Mouse (Mus musculus) testis, adult 2 months (tissue): ENCODE measurements around the gene Nanos3. TPM values are rescaled to one million over a fixed set of nuclear protein-coding genes. Genes with fewer than 3 reads are reported as not detected.
A peak's percentile ranks its signal among the peaks of the same experiment; 100 is the strongest.

Experiments used
- H3K27ac ChIP-seq: fragments of 200-500 bp; 2 replicates; pipeline ENCODE4 v1.5.1; 2012; ENCODE audit warnings: low read depth, low read length; ENCODE audit not compliant: control insufficient read depth, insufficient read depth
- H3K27me3 ChIP-seq: fragments of 200-500 bp; 2 replicates; pipeline ENCODE4 v1.6.1; 2012; ENCODE audit warnings: mild to moderate bottlenecking, low read length, moderate library complexity; ENCODE audit not compliant: control insufficient read depth, insufficient read depth
- H3K36me3 ChIP-seq: fragments of 200-500 bp; 2 replicates; pipeline ENCODE4 v1.6.1; 2012; ENCODE audit warnings: mild to moderate bottlenecking, low read length; ENCODE audit not compliant: control insufficient read depth, insufficient read depth
- H3K4me1 ChIP-seq: fragments of 200-500 bp; 2 replicates; pipeline ENCODE4 v1.6.1; 2012; ENCODE audit warnings: low read length; ENCODE audit not compliant: control insufficient read depth, insufficient read depth
- H3K4me3 ChIP-seq: fragments of 200-500 bp; 2 replicates; pipeline ENCODE4 v1.5.1; 2012; ENCODE audit warnings: low read depth, mild to moderate bottlenecking, low read length, moderate library complexity, mixed read lengths; ENCODE audit not compliant: control insufficient read depth
- CTCF ChIP-seq: fragments of 200-500 bp; IDR thresholded peaks from 2 replicates; pipeline ENCODE4 v1.5.1; 2012; ENCODE audit warnings: low read depth, mild to moderate bottlenecking, inconsistent platforms, low read length, moderate library complexity; ENCODE audit not compliant: control insufficient read depth, insufficient read depth, insufficient replicate concordance
- POLR2A ChIP-seq: fragments of 200-500 bp; IDR thresholded peaks from 2 replicates; pipeline ENCODE4 v1.6.1; 2012; ENCODE audit warnings: low read depth, mild to moderate bottlenecking, inconsistent platforms, low read length, moderate library complexity; ENCODE audit not compliant: control insufficient read depth
- polyA plus RNA-seq: library from polyadenylated mRNA; depleted of rRNA; stranded (reverse); fragments of >200 nt; gene quantifications from 2 replicates; pipeline ENCODE4 v1.2.3, GENCODE M21; 2012

Gene Nanos3
- polyA plus RNA-seq, 1 experiment, result 1.6 TPM

DNA sequence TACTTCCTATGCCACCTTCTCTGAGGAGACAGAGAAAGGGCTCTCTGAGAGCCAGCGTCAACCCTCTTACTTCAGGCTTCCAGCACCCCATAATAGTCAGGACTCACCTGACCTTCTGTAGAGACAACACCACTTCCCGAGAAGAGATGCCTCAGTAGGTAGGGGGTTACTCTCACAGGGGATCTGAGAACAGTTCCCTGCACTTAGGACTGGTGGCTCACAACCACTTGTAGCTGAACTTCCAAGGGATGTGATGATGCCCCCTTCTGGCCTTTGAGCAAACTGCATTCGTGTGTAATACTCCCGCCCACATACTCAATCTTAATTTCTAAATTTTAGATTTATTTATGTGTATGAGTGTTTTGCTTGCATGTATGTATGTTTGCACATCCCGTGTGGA, 8.5 kb upstream of the Nanos3 start:
- no peak for TF ChIP-seq POLR2A
- peak; percentile 25; the same call in 1 of the 2 replicates for TF ChIP-seq CTCF
- H3K4me1 ChIP-seq, result peaks cover 25% of the 10 kb centered on the region
- no peak overlapping the region for H3K27ac ChIP-seq
- no peaks in the 10 kb centered on the region for H3K36me3 ChIP-seq
- peak overlapping the region; percentile 85 for H3K4me3 ChIP-seq
- H3K27me3 ChIP-seq, result no peaks in the 10 kb centered on the region

DNA sequence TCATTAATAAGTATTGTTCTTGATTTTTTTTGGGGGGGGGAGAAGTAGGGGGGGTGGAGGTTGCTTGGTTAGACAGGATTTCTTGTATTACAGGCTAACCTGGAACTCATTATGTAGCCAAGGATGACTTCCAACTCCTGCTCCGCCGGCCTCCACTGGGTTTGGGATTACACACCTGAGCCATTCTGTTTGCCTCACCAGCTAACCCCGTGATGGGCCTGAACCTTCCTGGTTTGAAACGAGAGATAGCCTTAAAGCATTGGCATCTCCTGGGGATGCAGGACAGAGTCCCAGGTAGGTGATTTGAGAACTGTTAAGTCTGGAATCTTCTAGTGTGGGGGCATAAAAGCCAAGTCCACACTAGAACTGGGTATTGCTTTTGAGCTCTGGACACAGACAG, 8.1 kb upstream of the Nanos3 start:
- TF ChIP-seq POLR2A (no peak), CTCF (no peak)
- Histone ChIP-seq H3K36me3 (no peaks in the 10 kb centered on the region), H3K27me3 (no peaks in the 10 kb centered on the region), H3K4me3 (peak overlapping the region; percentile 85), H3K4me1 (peaks cover 21% of the 10 kb centered on the region), H3K27ac (no peak overlapping the region)

DNA sequence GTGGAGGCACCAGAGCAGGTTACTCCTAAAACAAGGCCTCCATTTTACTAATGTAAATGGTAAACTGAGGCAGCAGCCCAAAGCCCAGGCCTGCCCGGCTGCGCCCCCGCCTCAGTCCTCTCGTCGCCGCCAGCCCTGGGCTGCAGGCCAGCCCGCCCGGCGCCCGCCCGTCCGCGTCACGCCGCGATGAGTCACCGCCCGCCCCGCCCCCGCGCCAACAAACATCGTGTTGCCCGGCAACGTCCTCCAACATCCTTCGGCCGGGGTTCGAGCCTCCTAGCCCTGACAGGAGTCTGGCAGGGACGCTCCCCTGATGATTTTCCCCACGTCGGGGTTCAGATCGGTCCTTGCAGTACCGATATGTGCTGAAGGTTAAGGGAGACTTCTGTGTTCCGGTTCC, 7.5 kb upstream of the Nanos3 start:
- Histone ChIP-seq H3K36me3 (no peaks in the 10 kb centered on the region), H3K4me3 (peak overlapping the region; percentile 85), H3K4me1 (peaks cover 15% of the 10 kb centered on the region), H3K27ac (no peak overlapping the region), H3K27me3 (no peaks in the 10 kb centered on the region)
- TF ChIP-seq POLR2A, result no peak; the same call in 1 of the 2 replicates
- TF ChIP-seq CTCF, result no peak

DNA sequence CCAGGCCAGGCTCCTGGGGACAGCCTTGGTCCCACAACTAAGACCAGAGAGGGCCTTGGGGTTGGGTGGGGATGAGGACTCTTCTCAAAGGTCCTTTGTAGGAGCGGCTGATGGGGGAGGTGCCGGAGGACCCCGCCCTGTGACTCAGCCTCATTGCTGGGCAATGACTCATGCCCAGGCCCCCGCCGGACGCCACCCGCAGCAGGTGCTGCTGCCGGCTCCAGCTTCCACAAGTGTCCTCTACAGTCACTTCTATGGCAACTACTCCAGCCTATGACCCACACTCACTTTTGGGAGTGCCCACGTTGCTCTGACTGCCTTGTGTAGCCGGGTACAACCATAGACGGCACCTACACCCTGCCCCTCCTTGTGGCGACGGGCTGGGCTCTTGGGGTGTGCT, 7.0 kb upstream of the Nanos3 start:
- Histone ChIP-seq H3K4me3 (peak overlapping the region; percentile 85), H3K27me3 (no peaks in the 10 kb centered on the region), H3K4me1 (peaks cover 13% of the 10 kb centered on the region), H3K27ac (no peak overlapping the region), H3K36me3 (no peaks in the 10 kb centered on the region)
- TF ChIP-seq POLR2A (no peak), CTCF (no peak)

DNA sequence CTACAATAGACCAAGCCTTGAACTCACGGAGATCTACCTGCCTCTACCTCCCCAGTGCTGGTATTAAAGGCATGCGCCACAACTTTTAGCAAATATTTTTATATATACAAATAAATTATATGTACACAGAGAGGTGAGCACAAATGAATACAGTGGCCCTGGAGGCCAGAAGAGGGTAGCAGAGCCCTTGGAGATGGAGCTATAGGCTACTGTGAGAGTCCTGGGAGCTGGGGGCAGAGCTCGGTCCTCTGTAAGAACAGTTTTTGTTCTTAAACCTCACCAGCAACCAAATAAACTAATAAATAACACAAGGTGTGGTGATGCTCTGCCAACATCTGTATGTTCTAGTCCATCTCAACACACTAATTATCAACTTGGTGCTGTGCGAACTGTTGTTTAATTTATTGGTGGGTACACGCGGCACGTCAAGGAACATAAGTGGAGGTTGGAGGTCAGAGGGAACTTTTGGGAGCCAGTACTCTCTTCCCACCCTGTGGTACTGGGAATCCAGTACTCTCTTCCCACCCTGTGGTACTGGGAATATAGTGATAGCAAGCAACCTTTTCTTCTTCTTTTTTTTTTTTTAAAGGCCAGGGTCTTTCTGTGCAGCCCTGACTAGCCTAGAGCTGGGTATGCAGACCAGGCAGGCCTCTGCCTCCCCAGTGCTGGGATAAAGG, 5.3 kb upstream of the Nanos3 start:
- Histone ChIP-seq H3K27me3 (no peaks in the 10 kb centered on the region), H3K27ac (no peak overlapping the region), H3K4me3 (no peak overlapping the region), H3K36me3 (no peaks in the 10 kb centered on the region), H3K4me1 (peaks cover 20% of the 10 kb centered on the region)
- TF ChIP-seq POLR2A, result no peak
- no peak for TF ChIP-seq CTCF

DNA sequence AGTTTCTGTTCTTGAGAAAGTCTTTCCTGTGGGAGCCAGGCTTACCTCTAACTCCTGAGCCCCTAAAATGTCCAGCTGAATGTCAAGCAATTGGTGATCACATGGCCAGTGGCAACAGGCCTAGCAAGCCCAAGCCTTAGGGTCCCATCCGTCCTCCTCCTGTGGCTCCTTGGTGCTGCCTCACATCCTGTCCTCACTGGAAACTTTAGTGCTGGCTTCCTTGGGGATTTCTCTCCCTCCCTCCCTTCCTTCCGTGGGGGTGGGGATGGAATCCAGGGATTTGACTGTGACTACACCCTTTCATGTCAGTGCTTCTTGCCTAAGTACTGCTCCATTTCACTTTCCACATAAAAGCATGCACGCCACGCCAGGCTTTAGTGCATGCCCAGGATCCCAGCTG, 4.6 kb upstream of the Nanos3 start:
- no peak for TF ChIP-seq POLR2A
- TF ChIP-seq CTCF, result no peak
- H3K27ac ChIP-seq, result no peak overlapping the region
- no peak overlapping the region for H3K4me3 ChIP-seq
- H3K36me3 ChIP-seq, result no peaks in the 10 kb centered on the region
- peaks cover 20% of the 10 kb centered on the region for H3K4me1 ChIP-seq
- H3K27me3 ChIP-seq, result no peaks in the 10 kb centered on the region

DNA sequence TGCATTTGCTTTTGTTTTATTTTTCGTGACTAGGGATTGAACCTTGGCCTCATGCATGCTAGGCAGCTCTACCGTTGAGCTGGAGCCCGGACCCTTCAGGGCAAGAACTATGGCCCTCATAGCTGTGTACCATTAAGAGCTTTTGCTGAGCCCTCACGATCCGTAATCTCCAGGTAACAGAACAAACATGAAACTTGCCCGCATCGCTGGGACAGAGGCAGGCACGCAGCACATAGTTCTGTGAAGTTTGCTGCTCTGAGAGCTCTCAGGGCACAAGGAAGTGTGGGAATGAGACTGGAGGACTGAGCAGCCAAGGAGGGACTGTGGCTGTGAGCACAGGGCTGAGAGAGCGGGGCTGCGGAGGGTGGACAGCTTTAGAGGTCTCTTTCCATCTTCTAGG, 3.7 kb upstream of the Nanos3 start:
- no peaks in the 10 kb centered on the region for H3K27me3 ChIP-seq
- H3K4me3 ChIP-seq, result no peak overlapping the region
- H3K36me3 ChIP-seq, result no peaks in the 10 kb centered on the region
- no peak overlapping the region for H3K27ac ChIP-seq
- no peak for TF ChIP-seq POLR2A
- no peak for TF ChIP-seq CTCF
- peaks cover 23% of the 10 kb centered on the region for H3K4me1 ChIP-seq

DNA sequence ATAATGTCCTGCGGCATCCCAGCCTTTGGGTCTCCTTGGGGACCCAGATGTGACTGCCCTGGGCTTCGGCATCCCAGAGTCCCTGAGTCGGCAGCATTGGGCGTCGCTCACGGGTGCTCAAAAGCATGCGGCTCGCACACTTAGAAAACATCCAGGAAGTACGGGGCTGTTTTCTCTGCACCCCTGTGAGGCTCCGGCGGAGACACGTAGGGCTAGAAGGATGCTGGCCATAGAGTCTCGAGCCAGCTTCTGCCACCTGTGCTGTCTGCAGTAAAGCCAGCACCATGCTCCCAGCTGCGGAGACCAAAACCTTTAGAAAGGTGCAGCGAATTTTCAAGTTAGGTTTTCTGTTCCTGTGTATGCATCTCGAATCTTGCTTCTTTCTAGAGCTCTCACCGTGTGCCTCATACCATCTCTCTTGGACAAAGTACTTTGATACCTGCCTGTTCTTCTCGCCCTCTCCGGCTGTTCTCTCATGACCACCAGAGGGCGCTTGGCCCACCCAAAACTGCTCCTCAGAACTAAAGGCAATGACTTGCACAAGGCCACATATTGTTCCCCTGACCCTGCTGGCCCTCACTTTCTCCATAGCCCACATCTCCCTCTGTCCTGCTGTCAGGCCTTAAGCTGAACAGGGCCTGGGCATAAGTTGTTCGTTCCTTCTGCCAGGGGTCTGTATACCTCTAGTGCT, 2.2 kb upstream of the Nanos3 start:
- TF ChIP-seq POLR2A (no peak), CTCF (peak; percentile 70; the same call in 1 of the 2 replicates)
- no peaks in the 10 kb centered on the region for H3K27me3 ChIP-seq
- peaks cover 17% of the 10 kb centered on the region for H3K4me1 ChIP-seq
- peak overlapping the region; percentile 63 for H3K4me3 ChIP-seq
- no peak overlapping the region for H3K27ac ChIP-seq
- no peaks in the 10 kb centered on the region for H3K36me3 ChIP-seq
